Mouse (Mus musculus): ENCODE results near the gene Cr1l. TPM values are rescaled to one million over a fixed set of nuclear protein-coding genes. Genes with fewer than 3 reads are reported as not detected.
A peak's percentile ranks its signal among the peaks of the same experiment; 100 is the strongest.

Gene Cr1l
- polyA plus RNA-seq, 2 experiments = 48.4 to 62.2 TPM

DNA sequence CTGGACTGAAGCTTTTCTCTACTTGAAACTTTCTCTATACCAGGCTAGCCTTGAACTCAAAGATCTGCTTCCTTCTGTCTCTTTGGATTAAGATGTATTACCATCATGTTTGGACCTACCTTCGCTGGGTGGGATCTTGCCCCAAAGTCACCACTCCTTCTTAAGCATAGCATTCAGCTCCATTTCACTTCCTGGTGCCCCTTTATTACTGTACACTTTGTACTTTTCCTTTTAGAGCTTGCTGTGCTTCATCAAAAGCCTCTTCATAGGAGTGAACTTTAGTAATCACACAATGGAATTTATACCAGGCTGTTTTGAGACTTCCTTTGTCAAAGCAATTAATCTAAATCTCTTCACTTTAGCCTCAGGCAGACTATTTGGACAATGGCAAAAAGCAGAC is 33.4 kb downstream of the Cr1l start:
- Histone ChIP-seq H3K27ac (replicated peaks; ENCODE audit: low read depth, low read length) (no peak overlapping the region), H3K4me2 (replicated peaks; ENCODE audit: low read depth, low read length, severe bottlenecking) (no peak overlapping the region), H3K27me3 (ENCODE audit: control insufficient read depth, insufficient read depth, low read length) (no peaks in the 10 kb centered on the region), H3K36me3 (ENCODE audit: control insufficient read depth, insufficient read depth, low read length) (peaks cover 17% of the 10 kb centered on the region), H3K9me3 (ENCODE audit: control insufficient read depth, low read length) (no peaks in the 10 kb centered on the region), H3K9ac (ENCODE audit: low read depth, low read length, severe bottlenecking) (no peak overlapping the region), H3K4me3 (replicated peaks; ENCODE audit: low read length) (no peak overlapping the region), H3K4me1 (ENCODE audit: control insufficient read depth, insufficient read depth, low read length) (no peaks in the 10 kb centered on the region)
- 87% methylated on average over 1 of the region's 1 CpGs for WGBS
- no peak for ATAC-seq (ENCODE audit: low FRiP score, low read depth)
- TF ChIP-seq POLR2A (IDR thresholded peaks at IDR 0.05; ENCODE audit: borderline replicate concordance, extremely low read depth, insufficient read depth, insufficient read length) = no peak
- no peak for DNase-seq (ENCODE audit: low spot score)

DNA sequence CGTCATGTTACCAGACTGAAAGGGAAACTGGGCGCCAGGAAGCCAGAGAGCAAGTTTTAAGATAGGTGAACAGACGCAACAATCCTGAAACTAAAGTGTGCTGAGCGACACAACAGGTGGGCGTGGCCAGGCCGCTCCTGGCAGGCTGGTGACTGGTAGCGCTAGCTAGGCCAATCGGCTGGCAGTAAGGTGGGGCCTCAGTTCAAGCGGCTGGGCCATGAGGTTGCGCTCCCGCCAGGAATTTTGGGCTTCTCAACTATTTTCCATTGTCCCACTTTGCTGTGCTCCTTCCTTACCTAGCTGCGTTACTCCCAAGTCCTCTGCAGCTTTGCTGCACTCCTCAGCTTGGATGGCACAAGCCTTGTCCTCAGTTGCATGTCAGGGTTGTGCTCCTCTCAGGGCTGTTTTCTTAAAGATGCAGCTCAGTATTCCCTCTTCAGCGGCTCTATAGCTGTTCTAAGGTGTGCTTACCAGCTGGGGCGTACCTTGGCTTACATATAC is 39.1 kb downstream of the Cr1l start, which contains the start of gene Cd46:
Gene Cd46 (minus strand): TSS at position 30 of the 501 bp plus-strand sequence.
- no peak within 1 kb of the TSS for H3K27ac ChIP-seq (replicated peaks; ENCODE audit: low read depth, low read length)
- H3K9ac ChIP-seq (ENCODE audit: low read depth, low read length, severe bottlenecking) = peak within 1 kb of the TSS; percentile 51
- peaks cover 4% of the 10 kb centered on the region; the same call in 1 of the 2 replicates for H3K36me3 ChIP-seq (ENCODE audit: control insufficient read depth, insufficient read depth, low read length)
- peak; percentile 75 for DNase-seq (ENCODE audit: low spot score)
- H3K9me3 ChIP-seq (ENCODE audit: control insufficient read depth, low read length) = no peaks in the 10 kb centered on the region
- peak; percentile 93 for ATAC-seq (ENCODE audit: low FRiP score, low read depth)
- H3K4me3 ChIP-seq (replicated peaks; ENCODE audit: low read length) = peak within 1 kb of the TSS; percentile 37
- TF ChIP-seq POLR2A (IDR thresholded peaks at IDR 0.05; ENCODE audit: borderline replicate concordance, extremely low read depth, insufficient read depth, insufficient read length) = no peak
- 5% methylated on average over 14 of the region's 14 CpGs for WGBS
- H3K27me3 ChIP-seq (ENCODE audit: control insufficient read depth, insufficient read depth, low read length) = no peaks in the 10 kb centered on the region
- peaks cover 4% of the 10 kb centered on the region; the same call in 1 of the 2 replicates for H3K4me1 ChIP-seq (ENCODE audit: control insufficient read depth, insufficient read depth, low read length)
- H3K4me2 ChIP-seq (replicated peaks; ENCODE audit: low read depth, low read length, severe bottlenecking) = peak within 1 kb of the TSS; percentile 73

- H3K4me3 ChIP-seq (replicated peaks; ENCODE audit: low read length) = peak overlapping the region; percentile 37
- H3K4me1 ChIP-seq (ENCODE audit: control insufficient read depth, insufficient read depth, low read length) = peaks cover 4% of the 10 kb centered on the region; the same call in 1 of the 2 replicates
- H3K27me3 ChIP-seq (ENCODE audit: control insufficient read depth, insufficient read depth, low read length) = no peaks in the 10 kb centered on the region
- ATAC-seq (ENCODE audit: low FRiP score, low read depth) (peak; percentile 39), DNase-seq (ENCODE audit: low spot score) (no peak)
- H3K4me2 ChIP-seq (replicated peaks; ENCODE audit: low read depth, low read length, severe bottlenecking) = peak overlapping the region; percentile 73
- H3K27ac ChIP-seq (replicated peaks; ENCODE audit: low read depth, low read length) = no peak overlapping the region
- H3K9me3 ChIP-seq (ENCODE audit: control insufficient read depth, low read length) = no peaks in the 10 kb centered on the region
- TF ChIP-seq POLR2A (IDR thresholded peaks at IDR 0.05; ENCODE audit: borderline replicate concordance, extremely low read depth, insufficient read depth, insufficient read length) = no peak
- peak overlapping the region; percentile 51 for H3K9ac ChIP-seq (ENCODE audit: low read depth, low read length, severe bottlenecking)
- 17% methylated on average over 11 of the region's 11 CpGs for WGBS
- peaks cover 4% of the 10 kb centered on the region; the same call in 1 of the 2 replicates for H3K36me3 ChIP-seq (ENCODE audit: control insufficient read depth, insufficient read depth, low read length)
Measured at GRCm38 (mm10) chr1:195091699-195092219, 39.6 kb downstream of the Cr1l start.

DNA sequence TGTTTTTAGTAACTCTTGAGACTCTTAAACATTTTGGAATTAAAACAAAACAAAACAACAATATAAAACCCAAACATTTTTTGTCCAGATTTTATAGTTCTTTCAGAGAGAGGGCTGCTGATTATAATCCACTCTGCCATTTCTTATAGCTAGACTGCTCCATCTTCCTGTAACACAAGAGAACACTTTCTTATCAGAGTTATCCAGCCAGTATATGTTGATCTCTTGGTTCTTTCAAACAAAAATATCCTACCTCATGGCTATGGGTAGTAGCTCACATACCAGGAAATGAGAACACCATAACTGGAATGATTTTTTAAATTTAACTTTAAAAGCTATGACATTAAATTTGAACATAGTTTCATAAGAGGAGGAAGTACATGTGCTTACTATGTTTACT is 49.2 kb downstream of the Cr1l start:
- H3K36me3 ChIP-seq (ENCODE audit: control insufficient read depth, insufficient read depth, low read length) = no peaks in the 10 kb centered on the region
- H3K4me2 ChIP-seq (replicated peaks; ENCODE audit: low read depth, low read length, severe bottlenecking) = no peak overlapping the region
- no peak overlapping the region for H3K9ac ChIP-seq (ENCODE audit: low read depth, low read length, severe bottlenecking)
- DNase-seq (ENCODE audit: low spot score) = no peak
- TF ChIP-seq POLR2A (IDR thresholded peaks at IDR 0.05; ENCODE audit: borderline replicate concordance, extremely low read depth, insufficient read depth, insufficient read length) = no peak
- no peak overlapping the region for H3K27ac ChIP-seq (replicated peaks; ENCODE audit: low read depth, low read length)
- H3K9me3 ChIP-seq (ENCODE audit: control insufficient read depth, low read length) = no peaks in the 10 kb centered on the region
- no peak for ATAC-seq (ENCODE audit: low FRiP score, low read depth)
- no peak overlapping the region for H3K4me3 ChIP-seq (replicated peaks; ENCODE audit: low read length)
- no peaks in the 10 kb centered on the region for H3K27me3 ChIP-seq (ENCODE audit: control insufficient read depth, insufficient read depth, low read length)
- no peaks in the 10 kb centered on the region for H3K4me1 ChIP-seq (ENCODE audit: control insufficient read depth, insufficient read depth, low read length)

Other genes starting within 250 kb of the Cr1l start
- gene Cd34, start 192.8 kb downstream of the Cr1l start, polyA plus RNA-seq (2012; rRNA removed) = 72.1 and 80.0 TPM in 2 replicates
- gene Cd34, start 192.8 kb downstream of the Cr1l start, polyA plus RNA-seq (2014; fragmentation: Nextera tagmentation; extraction: Ambion mirVana) = 101 and 108 TPM in 2 replicates
- gene Cd46, start 39.3 kb downstream of the Cr1l start, polyA plus RNA-seq (2012; rRNA removed) = 2.9 and 3.3 TPM in 2 replicates
- 1.3 and 1.7 TPM in 2 replicates for gene Cd46, start 39.3 kb downstream of the Cr1l start, polyA plus RNA-seq (2014; fragmentation: Nextera tagmentation; extraction: Ambion mirVana)
- gene Cr2, start 45.1 kb upstream of the Cr1l start, polyA plus RNA-seq (2012; rRNA removed) = not detected in 2 replicates
- 0.07 and 0.19 TPM in 2 replicates for gene Cr2, start 45.1 kb upstream of the Cr1l start, polyA plus RNA-seq (2014; fragmentation: Nextera tagmentation; extraction: Ambion mirVana)